Mouse (Mus musculus) spleen, adult 2 months (tissue): Measurements from ENCODE around the gene Arpc1b. TPM values are rescaled to one million over a fixed set of nuclear protein-coding genes. Genes with fewer than 3 reads are reported as not detected.
A peak's percentile ranks its signal among the peaks of the same experiment; 100 is the strongest.

ENCODE experiments used
- DNase-seq, 2 experiments: peaks; one replicate each; pipeline versions ENCODE4 v3.0.0 to v3.0.0-alpha.2; 2012 to 2021; ENCODE audit warnings: low spot score in 2 of 2, low read depth in 1 of 2
- H3K27ac ChIP-seq: fragments of 200-500 bp; 2 replicates; pipeline ENCODE4 v1.5.1; 2012; ENCODE audit warnings: low read length, inconsistent platforms; ENCODE audit not compliant: insufficient read depth
- H3K27me3 ChIP-seq: fragments of 200-500 bp; 2 replicates; pipeline ENCODE4 v1.6.1; 2012; ENCODE audit warnings: mild to moderate bottlenecking, moderate library complexity, low read length, inconsistent platforms; ENCODE audit not compliant: control insufficient read depth, insufficient read depth
- H3K36me3 ChIP-seq: fragments of 200-500 bp; 2 replicates; pipeline ENCODE4 v1.6.1; 2012; ENCODE audit warnings: mild to moderate bottlenecking, low read length, inconsistent platforms; ENCODE audit not compliant: control insufficient read depth, insufficient read depth
- H3K4me1 ChIP-seq: fragments of 200-500 bp; 2 replicates; pipeline ENCODE4 v1.6.1; 2011; ENCODE audit warnings: inconsistent platforms; ENCODE audit not compliant: control insufficient read depth, insufficient read depth, insufficient read length
- H3K4me3 ChIP-seq: fragments of 200-500 bp; 2 replicates; pipeline ENCODE4 v1.5.1; 2011; ENCODE audit warnings: mild to moderate bottlenecking, inconsistent platforms; ENCODE audit not compliant: insufficient read depth, insufficient read length; ENCODE audit errors: extremely low read depth
- CTCF ChIP-seq: fragments of 200-500 bp; IDR thresholded peaks from 2 replicates; pipeline ENCODE4 v1.5.1; 2011; ENCODE audit warnings: mild to moderate bottlenecking, inconsistent platforms; ENCODE audit not compliant: insufficient read depth, insufficient read length, insufficient replicate concordance; ENCODE audit errors: extremely low read depth
- POLR2A ChIP-seq: fragments of 200-500 bp; IDR thresholded peaks from 2 replicates; pipeline ENCODE4 v1.6.1; 2011; ENCODE audit warnings: low read depth, low read length, inconsistent platforms
- WGBS: fragments of 180-500 bp; shearing (Covaris S2); methylation state at CpG from one replicate; pipeline ENCODE4 v1.1.7; 2018; 5-methylcytosine and 5-hydroxymethylcytosine counted together
- polyA plus RNA-seq: library from polyadenylated mRNA; depleted of rRNA; stranded (reverse); fragments of >200 nt; gene quantifications from 2 replicates; pipeline ENCODE4 v1.2.3, GENCODE M21; 2012; rRNA removed

Arpc1b gene
- 780 and 1,055 TPM in 2 replicates for polyA plus RNA-seq

- Histone ChIP-seq H3K27me3 (no peaks in the 10 kb centered on the region), H3K4me1 (peaks cover 14% of the 10 kb centered on the region; the same call in 1 of the 2 replicates), H3K27ac (peak within 1 kb of the TSS; percentile 92), H3K36me3 (peaks cover 15% of the 10 kb centered on the region), H3K4me3 (peak within 1 kb of the TSS; percentile 99)
- TF ChIP-seq CTCF (no peak), POLR2A (peak; percentile 92)
- WGBS, result under 1% methylated on average over 52 of the region's 53 CpGs
- DNase-seq, result peak in 1 of 2 experiments; percentile 81
Measured at GRCm38 (mm10) chr5:145114071-145114605, at the start of gene Arpc1b. Gene Arpc1b (plus strand): TSS chr5:145114215.

- no peak overlapping the region for H3K4me3 ChIP-seq
- no peaks in the 10 kb centered on the region for H3K4me1 ChIP-seq
- WGBS, result 87% methylated on average over 1 of the region's 1 CpGs
- TF ChIP-seq CTCF (no peak), POLR2A (no peak)
- H3K36me3 ChIP-seq, result no peaks in the 10 kb centered on the region
- no peak for DNase-seq
- no peaks in the 10 kb centered on the region for H3K27me3 ChIP-seq
- no peak overlapping the region for H3K27ac ChIP-seq
Measured at GRCm38 (mm10) chr5:145064765-145065340, 49.2 kb upstream of the Arpc1b start.

- no peak for DNase-seq
- 66% methylated on average over 3 of the region's 3 CpGs for WGBS
- no peaks in the 10 kb centered on the region for H3K27me3 ChIP-seq
- H3K36me3 ChIP-seq, result no peaks in the 10 kb centered on the region
- no peaks in the 10 kb centered on the region for H3K4me1 ChIP-seq
- no peak overlapping the region for H3K27ac ChIP-seq
- no peak for TF ChIP-seq CTCF
- no peak for TF ChIP-seq POLR2A
- H3K4me3 ChIP-seq, result no peak overlapping the region
Measured at GRCm38 (mm10) chr5:145068863-145069262, 45.2 kb upstream of the Arpc1b start.

- Histone ChIP-seq H3K4me1 (no peaks in the 10 kb centered on the region), H3K4me3 (no peak overlapping the region), H3K36me3 (no peaks in the 10 kb centered on the region), H3K27me3 (no peaks in the 10 kb centered on the region), H3K27ac (no peak overlapping the region)
- DNase-seq, result peak; percentile 25 to 60
- 4% methylated on average over 5 of the region's 5 CpGs for WGBS
- peak; percentile 74; the same call in 1 of the 2 replicates for TF ChIP-seq CTCF
- TF ChIP-seq POLR2A, result no peak
Measured at GRCm38 (mm10) chr5:145069707-145070106, 44.3 kb upstream of the Arpc1b start.

- DNase-seq, result no peak
- WGBS, result 66% methylated on average over 6 of the region's 6 CpGs
- TF ChIP-seq POLR2A, result no peak
- no peak for TF ChIP-seq CTCF
Measured at GRCm38 (mm10) chr5:145071342-145071741, 42.7 kb upstream of the Arpc1b start.

GRCm38 (mm10) chr5:145075081-145075480 is 38.9 kb upstream of the Arpc1b start:
- no peak for DNase-seq
- Histone ChIP-seq H3K27ac (no peak overlapping the region), H3K36me3 (no peaks in the 10 kb centered on the region), H3K4me1 (no peaks in the 10 kb centered on the region), H3K4me3 (no peak overlapping the region), H3K27me3 (no peaks in the 10 kb centered on the region)
- WGBS, result 30% methylated on average over 3 of the region's 3 CpGs
- TF ChIP-seq CTCF (no peak), POLR2A (no peak)

More at GRCm38 (mm10) chr5:145071342-145071741, 42.7 kb upstream of the Arpc1b start:
- no peaks in the 10 kb centered on the region for H3K4me1 ChIP-seq
- no peak overlapping the region for H3K4me3 ChIP-seq
- no peaks in the 10 kb centered on the region for H3K36me3 ChIP-seq
- H3K27me3 ChIP-seq, result no peaks in the 10 kb centered on the region
- no peak overlapping the region for H3K27ac ChIP-seq
